Mouse (Mus musculus) spleen, adult 2 months (tissue): ENCODE data around the gene Snd1.

Experiments
- CTCF ChIP-seq: fragments of 200-500 bp; IDR thresholded peaks from 2 replicates; pipeline ENCODE4 v1.5.1; 2011; ENCODE audit warnings: mild to moderate bottlenecking, inconsistent platforms; ENCODE audit not compliant: insufficient read depth, insufficient read length, insufficient replicate concordance; ENCODE audit errors: extremely low read depth
- POLR2A ChIP-seq: fragments of 200-500 bp; IDR thresholded peaks from 2 replicates; pipeline ENCODE4 v1.6.1; 2011; ENCODE audit warnings: low read depth, low read length, inconsistent platforms

- TF ChIP-seq CTCF (no peak), POLR2A (no peak)
Observed at GRCm38 (mm10) chr6:28787133-28787532, 312.2 kb downstream of the Snd1 start.
